Mouse (Mus musculus) stomach, embryonic 15.5 days (tissue): ENCODE measurements around the gene Stk40. TPM values are rescaled to one million over a fixed set of nuclear protein-coding genes. Genes with fewer than 3 reads are reported as not detected.

Experiments
- polyA plus RNA-seq: library from polyadenylated mRNA; unstranded; fragments of >200 nt; fragmentation: Nextera tagmentation; extraction: Ambion mirVana; gene quantifications from 2 replicates; pipeline ENCODE4 v1.2.1, GENCODE M21; 2015

Gene Stk40
- polyA plus RNA-seq, 1 experiment from 2014 or later = 29.1 TPM

Other genes with a start within 250 kb of the Stk40 start
- 1.8 and 1.9 TPM in 2 replicates for gene Csf3r, start 79.4 kb upstream of the Stk40 start, polyA plus RNA-seq
- 141 and 151 TPM in 2 replicates for gene Mrps15, start 57.0 kb upstream of the Stk40 start, polyA plus RNA-seq
- 13.5 and 13.9 TPM in 2 replicates for gene Oscp1, start 45.4 kb upstream of the Stk40 start, polyA plus RNA-seq
- 46.7 and 48.0 TPM in 2 replicates for gene Lsm10, start 7.3 kb upstream of the Stk40 start, polyA plus RNA-seq
- gene Eva1b, start 43.8 kb downstream of the Stk40 start, polyA plus RNA-seq = 59.0 and 60.0 TPM in 2 replicates
- gene Sh3d21, start 59.5 kb downstream of the Stk40 start, polyA plus RNA-seq = 7.4 and 10.3 TPM in 2 replicates
- gene Thrap3, start 98.8 kb downstream of the Stk40 start, polyA plus RNA-seq = 182 and 203 TPM in 2 replicates
- 34.1 and 36.9 TPM in 2 replicates for gene Map7d1, start 152.4 kb downstream of the Stk40 start, polyA plus RNA-seq
- gene Trappc3, start 158.4 kb downstream of the Stk40 start, polyA plus RNA-seq = 91.7 and 97.1 TPM in 2 replicates
- gene Col8a2, start 182.8 kb downstream of the Stk40 start, polyA plus RNA-seq = 13.4 and 14.2 TPM in 2 replicates
- gene Adprhl2, start 217.7 kb downstream of the Stk40 start, polyA plus RNA-seq = 61.2 and 61.9 TPM in 2 replicates
- 7.8 and 8.6 TPM in 2 replicates for gene Tekt2, start 221.7 kb downstream of the Stk40 start, polyA plus RNA-seq